Mouse (Mus musculus): Measurements from ENCODE around the gene Vmn2r83.

DNA sequence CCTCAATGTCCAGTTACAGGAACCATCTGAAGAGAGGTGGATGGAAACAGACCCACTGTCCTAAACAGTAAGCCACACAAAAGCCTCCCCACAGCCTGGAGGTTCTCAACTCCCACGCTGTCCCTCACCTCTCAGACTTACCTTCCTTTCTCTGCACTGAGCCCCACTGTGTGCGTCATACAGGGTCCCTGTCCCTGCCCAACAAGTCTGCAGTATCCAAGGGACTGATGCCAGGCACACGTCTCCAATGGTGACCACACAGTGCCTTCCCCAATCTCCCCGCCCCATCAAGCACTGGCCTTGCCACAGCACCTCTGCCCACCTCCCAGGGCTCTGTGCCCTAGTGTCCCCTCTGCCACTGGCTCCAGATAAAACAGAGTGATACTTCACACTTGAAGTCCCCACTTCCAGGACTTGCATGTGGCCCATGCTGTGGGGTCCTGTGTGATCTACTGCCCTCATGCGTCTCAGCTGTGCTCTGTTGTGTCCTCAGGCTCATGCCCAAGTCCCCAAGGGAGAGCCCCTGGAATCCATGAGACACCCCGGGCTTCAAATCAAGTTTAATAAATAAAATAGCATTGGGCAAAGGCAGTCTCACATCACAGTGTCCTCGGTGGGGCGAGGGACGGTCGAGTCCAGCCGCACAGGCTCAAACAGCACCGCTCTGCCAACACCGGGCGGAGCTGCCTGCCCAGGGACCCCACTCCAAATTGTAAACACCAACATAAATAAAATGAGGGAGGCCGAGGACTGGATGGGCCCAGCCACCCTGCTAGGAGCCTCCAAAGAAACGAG, 71.4 kb downstream of the Vmn2r83 start:
- TF ChIP-seq CTCF (IDR thresholded peaks at IDR 0.05; ENCODE audit: low read depth, low read length) (no peak), TAL1 (conservative IDR thresholded peaks at IDR 0.05; ENCODE audit: low read depth, low read length) (no peak), GATA1 (IDR thresholded peaks at IDR 0.05; ENCODE audit: borderline replicate concordance, low read length) (no peak), GATA2 (IDR thresholded peaks at IDR 0.05; ENCODE audit: borderline replicate concordance, low read depth, low read length) (no peak)

Measured in G1E (cell line).